Mouse (Mus musculus) left cerebral cortex, adult 8-10 months (tissue): ENCODE measurements around the gene Car1. TPM values are rescaled to one million over a fixed set of nuclear protein-coding genes. Genes with fewer than 3 reads are reported as not detected.
"Not testable (repeated sequence)": the region's sequence is repeated elsewhere in the genome, so short reads cannot be mapped to it uniquely, and the experiment has no call there.

Experiments
- DNase-seq, 2 experiments: peaks; one replicate each; pipeline ENCODE4 v3.0.0; 2022; ENCODE audit warnings: low spot score in 2 of 2
- total RNA-seq, 4 experiments: library from RNA; stranded (reverse); gene quantifications; 2 replicates each; pipeline ENCODE4 v1.2.4; 2022

The Car1 gene
- total RNA-seq, 4 experiments from 2014 or later: 0.27 to 0.33 TPM; not detected in 2

DNA sequence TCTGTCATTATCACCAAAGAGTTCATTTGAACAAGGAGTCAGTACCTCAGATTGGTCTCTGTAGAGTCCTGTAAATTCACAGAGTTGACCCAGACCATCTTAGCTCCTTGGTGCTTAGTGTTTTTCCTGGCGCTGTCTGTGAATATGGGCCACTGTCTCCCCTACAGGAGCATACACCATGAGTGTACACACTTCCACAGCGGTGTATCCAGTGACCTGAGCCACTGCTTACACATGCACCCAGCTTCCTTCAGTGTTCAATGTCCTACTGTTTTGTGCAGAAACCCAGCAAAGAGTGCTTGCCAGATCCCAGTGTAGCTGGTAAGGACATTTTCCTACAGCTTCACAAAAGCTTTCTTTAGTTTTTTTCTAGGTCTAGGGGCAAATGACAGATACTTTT lies 22.8 kb downstream of the Car1 start:
- no peak for DNase-seq

DNA sequence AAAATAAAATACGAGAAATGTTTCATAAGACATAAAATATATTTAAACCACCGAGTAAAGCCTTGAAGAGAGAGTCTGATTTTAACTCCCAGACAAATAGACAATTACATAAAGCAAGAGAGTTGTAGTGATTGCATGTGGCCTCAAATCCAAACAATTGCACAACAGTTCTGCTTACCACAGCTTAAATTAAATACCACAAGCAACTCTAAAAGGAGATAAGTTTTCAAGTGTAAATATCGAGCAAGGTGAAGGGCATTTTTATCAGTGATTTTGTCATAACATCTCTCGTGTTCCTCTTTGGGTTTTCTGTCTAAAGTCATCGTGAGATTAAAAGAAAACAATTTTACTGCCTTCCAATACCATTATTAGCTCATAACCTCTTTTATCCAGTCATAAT lies 25.0 kb downstream of the Car1 start:
- DNase-seq: not testable (repeated sequence)

GRCm38 (mm10) chr3:14782365-14782764 lies 25.8 kb downstream of the Car1 start:
- DNase-seq: not testable (repeated sequence)

DNA sequence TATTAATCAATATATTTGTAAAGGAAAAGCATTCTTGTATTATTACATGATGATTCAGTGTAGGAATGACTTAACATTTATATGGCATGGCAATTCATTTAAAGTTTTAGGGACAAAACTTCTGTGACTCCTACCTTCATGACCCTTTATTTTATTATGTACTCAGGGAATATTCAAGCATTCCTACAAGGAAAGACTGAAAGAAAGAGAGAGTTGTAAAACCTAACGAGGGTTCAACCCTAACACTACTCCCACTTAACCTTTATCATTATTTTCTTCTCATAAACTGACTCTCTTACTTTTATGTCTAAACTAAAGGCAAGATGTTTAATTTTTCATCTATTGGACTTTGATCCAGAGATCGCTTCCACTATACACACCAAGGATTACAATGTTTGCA lies 28.0 kb downstream of the Car1 start:
- DNase-seq: no peak

DNA sequence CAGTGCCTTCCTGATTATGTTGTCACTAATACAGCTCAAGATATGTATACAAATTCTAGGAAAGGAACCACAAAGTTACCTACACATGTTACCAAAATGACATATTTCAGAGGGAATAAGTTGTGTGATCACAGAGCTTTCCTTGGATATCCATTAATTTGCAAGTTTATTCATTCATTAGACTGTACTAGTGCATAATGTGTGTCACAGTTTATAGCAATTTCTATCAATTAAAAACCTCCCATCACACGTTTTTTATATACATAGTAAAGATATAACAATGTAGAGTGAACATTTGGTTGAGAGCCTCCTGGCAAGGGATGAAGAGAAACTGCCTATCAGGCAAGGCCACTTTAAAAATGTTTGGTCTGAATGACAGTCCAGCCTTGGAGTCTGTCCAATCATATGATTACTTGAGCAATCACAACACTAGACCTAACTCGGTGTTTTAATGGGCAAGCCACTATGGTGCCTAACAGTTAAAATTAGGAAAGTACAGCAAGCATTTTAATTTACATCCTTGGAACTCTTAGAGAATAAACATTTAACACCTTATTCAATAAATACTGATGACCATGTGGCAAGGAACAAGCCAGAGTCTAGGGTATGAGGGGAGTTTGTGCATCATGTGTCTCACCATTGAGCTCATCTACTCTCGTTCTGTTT lies 31.5 kb downstream of the Car1 start:
- not testable (repeated sequence) for DNase-seq

- not testable (repeated sequence) for DNase-seq
Observed at GRCm38 (mm10) chr3:14774539-14774938, 33.6 kb downstream of the Car1 start.

DNA sequence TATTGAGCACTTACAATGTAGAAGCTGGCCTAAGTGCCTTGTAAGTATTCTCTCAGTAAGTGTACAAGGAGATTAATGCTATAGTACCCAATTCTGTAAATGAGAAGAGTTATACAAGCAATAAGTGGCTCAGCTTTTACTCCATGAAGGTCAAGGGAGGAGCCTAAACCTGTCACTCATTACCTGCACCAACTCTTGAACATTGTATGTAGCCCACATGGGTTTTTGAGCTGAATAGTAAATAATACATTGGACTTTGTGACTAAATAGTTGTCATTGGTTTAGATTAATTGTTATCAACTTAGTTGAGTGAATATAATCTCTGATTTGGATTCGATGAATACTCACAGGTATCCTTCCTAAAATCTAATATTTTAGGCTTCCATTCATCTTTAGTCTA lies 35.7 kb downstream of the Car1 start:
- DNase-seq: not testable (repeated sequence)

- DNase-seq: no peak
Observed at GRCm38 (mm10) chr3:14764755-14765566, 43.2 kb downstream of the Car1 start.

DNA sequence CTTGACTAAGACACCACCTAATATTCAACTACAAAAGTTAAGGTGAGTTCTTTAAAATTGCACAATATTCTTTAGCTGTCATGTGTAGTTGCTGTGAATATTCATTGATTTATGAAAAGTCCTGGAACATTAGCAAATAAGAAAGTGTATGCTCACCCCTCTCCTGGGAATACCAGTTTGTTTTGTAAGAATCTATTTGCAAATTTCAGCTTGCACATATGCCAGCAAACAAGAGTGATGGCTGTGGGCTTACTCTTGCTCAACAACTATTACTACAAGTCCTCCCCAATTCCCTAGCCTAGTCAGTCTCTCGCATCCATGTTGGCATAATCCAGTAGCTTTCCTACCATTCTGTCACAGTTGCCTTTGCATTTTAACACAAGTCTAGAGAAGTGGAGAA lies 52.5 kb downstream of the Car1 start:
- no peak for DNase-seq

DNA sequence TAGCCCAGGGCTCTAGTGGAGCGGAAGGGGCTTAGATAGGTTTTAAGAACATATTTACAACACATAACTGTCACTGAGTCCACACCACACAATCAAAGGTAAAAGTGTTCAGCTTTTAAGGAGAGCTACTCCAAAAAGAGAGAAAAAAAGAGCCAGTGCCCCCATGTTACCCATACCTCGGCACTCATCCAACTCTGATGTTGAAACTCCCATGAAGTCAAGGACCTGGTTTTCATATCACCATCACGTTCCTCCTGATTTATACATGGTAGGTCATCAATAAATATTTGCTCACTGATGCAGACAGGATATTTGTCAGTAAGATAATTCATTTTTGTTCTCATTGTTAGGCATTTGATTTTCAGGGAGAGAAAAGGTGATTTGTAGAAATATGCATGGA lies 62.1 kb downstream of the Car1 start:
- DNase-seq: no peak

DNA sequence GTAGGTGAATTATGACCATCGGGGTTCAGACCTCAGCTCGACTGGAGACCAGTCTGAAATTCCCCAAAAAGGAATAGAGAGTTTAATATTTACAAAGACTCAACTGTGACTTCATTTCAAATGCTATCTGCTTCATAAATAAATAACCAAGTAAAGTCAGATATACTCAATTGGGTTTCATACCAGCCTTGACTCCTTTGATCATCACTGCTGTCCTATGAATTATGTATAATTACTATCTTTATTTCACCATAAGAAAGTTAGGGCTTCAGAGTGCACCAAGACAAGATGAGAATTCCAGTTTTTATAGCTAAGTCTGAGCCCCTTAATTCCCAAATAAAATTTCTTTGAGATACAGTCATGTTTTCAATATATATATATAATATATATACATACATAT lies 69.9 kb downstream of the Car1 start:
- no peak for DNase-seq

DNA sequence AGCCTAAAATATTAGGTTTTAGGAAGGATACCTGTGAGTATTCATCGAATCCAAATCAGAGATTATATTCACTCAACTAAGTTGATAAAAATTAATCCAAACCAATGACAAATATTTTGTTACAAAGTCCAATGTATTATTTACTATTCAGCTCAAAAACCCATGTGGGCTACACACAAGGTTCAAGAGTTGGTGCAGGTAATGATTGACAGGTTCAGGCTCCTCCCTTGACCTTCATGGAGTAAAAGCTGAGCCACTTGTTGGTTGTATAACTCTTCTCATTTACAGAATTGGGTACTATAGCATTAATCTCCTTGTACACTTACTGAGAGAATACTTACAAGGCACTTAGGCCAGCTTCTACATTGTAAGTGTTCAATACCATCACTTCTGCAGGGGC lies 80.7 kb downstream of the Car1 start:
- DNase-seq: not testable (repeated sequence)

DNA sequence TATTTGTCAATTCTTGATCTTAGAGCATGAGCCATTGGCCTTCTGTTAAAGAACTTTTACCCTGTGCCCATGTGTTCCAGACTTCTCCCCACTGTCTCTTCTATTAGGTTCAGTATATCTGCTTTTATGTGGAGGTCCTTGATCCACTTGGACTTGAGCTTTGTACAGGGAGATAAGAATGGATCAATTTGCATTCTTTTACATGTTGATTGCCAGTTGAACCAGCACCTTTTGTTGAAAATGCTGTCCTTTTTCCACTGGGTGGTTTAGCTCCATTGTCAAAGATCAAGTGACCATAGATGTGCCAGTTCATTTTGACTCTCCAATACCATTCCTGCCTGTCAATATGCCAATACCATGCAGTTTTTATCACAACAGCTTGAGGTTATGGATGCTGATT lies 82.7 kb downstream of the Car1 start:
- not testable (repeated sequence) for DNase-seq

Other genes with a start within 250 kb of the Car1 start
- 10 to 100 TPM; 83.4 to 94.1 (median 90.6) TPM for gene 1810022K09Rik, start 197.1 kb downstream of the Car1 start, total RNA-seq
- gene Car13, start 166.6 kb downstream of the Car1 start, total RNA-seq: 1 to 10 TPM; 1.3 to 1.7 (median 1.5) TPM
- 1 to 10 TPM in 2 of 4 experiments, under 1 TPM in 2; 0.44 to 1.4 (median 1.1) TPM for gene Car3, start 55.1 kb upstream of the Car1 start, total RNA-seq
- gene Car2, start 77.9 kb upstream of the Car1 start, total RNA-seq: 100 to 1,000 TPM; 137 to 156 (median 144) TPM